11 mouse cellular contexts compared by ENCODE assay signal in the genomic region with DNA sequence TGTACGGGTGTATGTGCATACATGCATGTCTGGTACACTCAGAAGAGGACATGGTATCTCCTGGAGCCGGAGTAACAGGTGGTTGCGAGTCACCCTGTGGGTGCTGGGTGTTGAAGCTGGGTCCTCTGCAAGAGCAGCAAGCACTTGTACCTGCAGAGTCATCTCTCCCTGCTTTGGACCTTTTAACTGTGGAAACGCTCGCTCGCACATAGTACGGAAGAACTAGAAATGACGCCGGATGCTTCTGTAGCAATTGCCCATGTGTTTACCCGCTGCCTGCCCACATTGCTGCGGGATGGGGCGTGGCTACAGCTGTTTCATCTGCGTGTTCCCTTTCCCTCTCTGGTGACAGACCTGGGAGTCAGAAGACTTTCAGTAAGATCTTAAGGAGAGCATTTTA. TPM values are rescaled to one million over a fixed set of nuclear protein-coding genes. Genes with fewer than 3 reads are reported as not detected.
DNase-seq lines count a peak whose midpoint lies in the region; ATAC-seq lines count a peak whose summit lies in the region.
"Had no signal": no experiment of that assay in that cellular context is flagged by ENCODE, and none has a peak within 500 bp of the region (broad histone marks: within the 10 kb centered on the region; RNA-seq: fewer than 3 reads in every experiment).

No protein-coding gene starts in this region.

- H3K27me3 ChIP-seq in embryonic facial prominence, embryonic 13.5 days: no peaks in the 10 kb centered on the region
- no peaks in the 10 kb centered on the region for H3K27me3 ChIP-seq in embryonic facial prominence, embryonic 10.5 days (replicated peaks; ENCODE audit: low read depth, poor library complexity, severe bottlenecking)
- H3K27me3 ChIP-seq: stomach, embryonic 15.5 days had no signal

- DNase-seq in embryonic facial prominence, embryonic 10.5 days (ENCODE audit: low spot score): no peak
- peak; percentile 15 for DNase-seq in right cerebral cortex, adult 18-20 months
- no peak for DNase-seq in right cerebral cortex, postnatal 10 days (ENCODE audit: low spot score in 2 of 2)
- DNase-seq in thymus, postnatal 4 days: peak; percentile 79
- no peak for DNase-seq in ovary, adult 18-20 months (ENCODE audit: low spot score)
- DNase-seq in cerebellum, adult 11-12 months: no peak
- DNase-seq: gastrocnemius, postnatal 14 days; kidney, adult 8-10 months had no signal

- no peaks in the 10 kb centered on the region for H3K9me3 ChIP-seq in embryonic facial prominence, embryonic 13.5 days
- H3K9me3 ChIP-seq in embryonic facial prominence, embryonic 10.5 days: no peaks in the 10 kb centered on the region
- H3K9me3 ChIP-seq: stomach, embryonic 15.5 days had no signal

- no peak for ATAC-seq in embryonic facial prominence, embryonic 13.5 days (ENCODE audit: insufficient number of reproducible peaks, insufficient read depth, low FRiP score, low TSS enrichment, low read depth)
- peak; percentile 57 for ATAC-seq in monocyte, adult 5-6 weeks (replicated peaks; ENCODE audit: insufficient number of reproducible peaks, low FRiP score, low TSS enrichment, poor library complexity, severe bottlenecking)

- no peak overlapping the region for H3K9ac ChIP-seq in embryonic facial prominence, embryonic 13.5 days
- H3K9ac ChIP-seq: stomach, embryonic 15.5 days had no signal

- 74% methylated on average over 13 of the region's 13 CpGs for WGBS in embryonic facial prominence, embryonic 13.5 days
- WGBS in embryonic facial prominence, embryonic 10.5 days: 92% methylated on average over 13 of the region's 13 CpGs

- H3K27ac ChIP-seq in embryonic facial prominence, embryonic 13.5 days: peak overlapping the region; percentile 60
- H3K27ac ChIP-seq in embryonic facial prominence, embryonic 10.5 days (replicated peaks): no peak overlapping the region; the same call in 1 of the 2 replicates
- H3K27ac ChIP-seq: stomach, embryonic 15.5 days had no signal

- no peak overlapping the region for H3K4me3 ChIP-seq in embryonic facial prominence, embryonic 13.5 days
- no peak overlapping the region for H3K4me3 ChIP-seq in embryonic facial prominence, embryonic 10.5 days
- H3K4me3 ChIP-seq: stomach, embryonic 15.5 days had no signal

- H3K36me3 ChIP-seq in embryonic facial prominence, embryonic 13.5 days: no peaks in the 10 kb centered on the region
- H3K36me3 ChIP-seq in embryonic facial prominence, embryonic 10.5 days (replicated peaks): no peaks in the 10 kb centered on the region
- H3K36me3 ChIP-seq: stomach, embryonic 15.5 days had no signal

- H3K4me1 ChIP-seq in embryonic facial prominence, embryonic 13.5 days: peaks cover 26% of the 10 kb centered on the region
- H3K4me1 ChIP-seq in embryonic facial prominence, embryonic 10.5 days: peaks cover 28% of the 10 kb centered on the region

- H3K4me2 ChIP-seq in embryonic facial prominence, embryonic 13.5 days: no peak overlapping the region
- H3K4me2 ChIP-seq: stomach, embryonic 15.5 days had no signal

RNA-seq across cellular contexts. Expression of a gene that starts 56.0 kb away (rescaled TPM):
- 793 and 938 TPM in 2 replicates for polyA plus RNA-seq in embryonic facial prominence, embryonic 13.5 days (2015; fragmentation: Nextera tagmentation; extraction: Ambion mirVana)
- polyA plus RNA-seq in embryonic facial prominence, embryonic 10.5 days (2016; fragmentation: Nextera tagmentation; extraction: Ambion mirVana): 864 and 874 TPM in 2 replicates
- 5.2 to 37.7 TPM (median 7.7 TPM) in 3 replicates for total RNA-seq in monocyte, adult 5-6 weeks (2017)

Comparison
In these comparisons a context has a peak if more than half of its experiments do, and no peak if none do; other contexts are left out.
1. DNase-seq: peak in right cerebral cortex, adult 18-20 months (single experiment) and thymus, postnatal 4 days (single experiment); none in embryonic facial prominence, embryonic 10.5 days (single experiment), right cerebral cortex, postnatal 10 days (0 of 2), ovary, adult 18-20 months (single experiment) and cerebellum, adult 11-12 months (single experiment).